Mouse (Mus musculus): ENCODE measurements around the gene Tas1r1. TPM values are rescaled to one million over a fixed set of nuclear protein-coding genes. Genes with fewer than 3 reads are reported as not detected.
A peak's percentile ranks its signal among the peaks of the same experiment; 100 is the strongest.

Tas1r1 gene
- polyA plus RNA-seq, 1 experiment = 0.27 TPM

DNA sequence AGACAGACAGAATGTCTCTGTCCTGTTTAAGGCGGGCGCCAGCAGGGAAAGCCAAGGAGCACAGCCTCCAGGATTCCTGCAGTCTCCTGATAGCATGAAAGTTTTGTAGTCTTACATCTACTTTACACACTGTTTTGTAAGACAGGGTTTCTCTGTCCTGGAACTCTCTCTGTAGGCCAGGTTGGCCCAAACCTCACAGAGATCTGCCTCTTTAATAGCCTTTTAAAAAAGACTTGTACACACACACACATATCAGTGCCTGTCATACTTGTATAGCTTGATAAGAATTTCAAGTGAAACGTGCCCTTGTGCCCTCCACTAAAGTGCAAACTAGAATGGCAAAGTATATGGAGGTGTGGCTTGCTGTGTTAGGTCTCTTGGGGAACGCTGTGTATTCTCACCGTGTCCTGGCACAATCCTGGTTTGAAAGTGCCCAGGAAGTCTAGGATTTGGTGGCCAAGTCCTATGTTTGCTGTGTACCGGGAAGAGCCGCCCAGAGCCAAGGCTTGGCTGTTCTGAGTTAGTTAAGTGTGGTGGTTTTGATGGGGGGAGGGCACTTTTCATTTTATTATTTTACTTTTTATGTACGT lies 27.1 kb downstream of the Tas1r1 start:
- Histone ChIP-seq H3K36me3 (ENCODE audit: control insufficient read depth, insufficient read depth) (peaks cover 53% of the 10 kb centered on the region), H3K4me3 (ENCODE audit: insufficient read depth, poor library complexity, severe bottlenecking) (peak overlapping the region; percentile 79)

DNA sequence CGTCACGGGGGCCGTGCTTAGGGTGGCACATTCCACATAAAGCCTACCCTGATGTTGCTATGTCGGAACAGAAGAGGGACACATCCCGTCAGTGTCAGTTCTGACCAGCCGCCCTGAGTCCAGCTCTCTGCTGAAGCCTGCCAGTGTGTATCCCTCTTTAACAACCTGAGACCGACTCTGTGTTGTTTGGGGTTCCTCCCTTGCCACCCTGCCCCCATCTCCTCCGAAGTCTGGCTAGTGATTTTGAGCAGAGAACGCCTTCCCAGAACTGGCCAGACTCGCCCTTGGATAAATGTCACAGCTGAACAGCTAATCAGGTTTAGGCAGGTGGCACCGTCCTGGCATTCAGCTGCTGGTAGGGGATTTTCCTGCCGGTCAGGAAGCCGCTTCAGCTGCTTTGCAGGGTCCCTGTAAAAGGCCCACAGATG lies 27.6 kb downstream of the Tas1r1 start:
- Histone ChIP-seq H3K36me3 (ENCODE audit: control insufficient read depth, insufficient read depth) (peaks cover 47% of the 10 kb centered on the region), H3K4me3 (ENCODE audit: insufficient read depth, poor library complexity, severe bottlenecking) (peak overlapping the region; percentile 79), H3K27me3 (ENCODE audit: control insufficient read depth, insufficient read depth, insufficient read length) (no peaks in the 10 kb centered on the region), H3K79me2 (ENCODE audit: control insufficient read depth, insufficient read depth) (peaks cover 70% of the 10 kb centered on the region), H3ac (ENCODE audit: control insufficient read depth, insufficient read length, low read depth) (peak overlapping the region; percentile 81), H3K79me3 (ENCODE audit: low read depth) (peaks cover 47% of the 10 kb centered on the region)
- TF ChIP-seq MYOD1 (IDR thresholded peaks at IDR 0.05; ENCODE audit: control insufficient read depth, insufficient read length, low read depth) (no peak), MYOG (IDR thresholded peaks at IDR 0.05; ENCODE audit: control insufficient read depth, extremely low read depth, insufficient read length) (no peak)

More for the DNA sequence above, 27.1 kb downstream of the Tas1r1 start:
- Histone ChIP-seq H3K79me2 (ENCODE audit: control insufficient read depth, insufficient read depth) (peaks cover 75% of the 10 kb centered on the region), H3K79me3 (ENCODE audit: low read depth) (peaks cover 47% of the 10 kb centered on the region), H3K27me3 (ENCODE audit: control insufficient read depth, insufficient read depth, insufficient read length) (no peaks in the 10 kb centered on the region), H3ac (ENCODE audit: control insufficient read depth, insufficient read length, low read depth) (peak overlapping the region; percentile 81)
- no peak for TF ChIP-seq FOSL1 (IDR thresholded peaks at IDR 0.05; ENCODE audit: insufficient read depth, low read length, poor library complexity, severe bottlenecking)
- TF ChIP-seq USF1 (IDR thresholded peaks at IDR 0.05; ENCODE audit: low read depth) = no peak
- no peak for TF ChIP-seq MYOG (IDR thresholded peaks at IDR 0.05; ENCODE audit: control insufficient read depth, extremely low read depth, insufficient read length)
- TF ChIP-seq CTCF (IDR thresholded peaks at IDR 0.05; ENCODE audit: control insufficient read depth, insufficient read depth, insufficient read length) = no peak
- TF ChIP-seq MAX (IDR thresholded peaks at IDR 0.05) = no peak
- no peak for TF ChIP-seq MYOD1 (IDR thresholded peaks at IDR 0.05; ENCODE audit: control insufficient read depth, insufficient read length, low read depth)
- TF ChIP-seq CEBPB (IDR thresholded peaks at IDR 0.05; ENCODE audit: low read depth) = no peak

DNA sequence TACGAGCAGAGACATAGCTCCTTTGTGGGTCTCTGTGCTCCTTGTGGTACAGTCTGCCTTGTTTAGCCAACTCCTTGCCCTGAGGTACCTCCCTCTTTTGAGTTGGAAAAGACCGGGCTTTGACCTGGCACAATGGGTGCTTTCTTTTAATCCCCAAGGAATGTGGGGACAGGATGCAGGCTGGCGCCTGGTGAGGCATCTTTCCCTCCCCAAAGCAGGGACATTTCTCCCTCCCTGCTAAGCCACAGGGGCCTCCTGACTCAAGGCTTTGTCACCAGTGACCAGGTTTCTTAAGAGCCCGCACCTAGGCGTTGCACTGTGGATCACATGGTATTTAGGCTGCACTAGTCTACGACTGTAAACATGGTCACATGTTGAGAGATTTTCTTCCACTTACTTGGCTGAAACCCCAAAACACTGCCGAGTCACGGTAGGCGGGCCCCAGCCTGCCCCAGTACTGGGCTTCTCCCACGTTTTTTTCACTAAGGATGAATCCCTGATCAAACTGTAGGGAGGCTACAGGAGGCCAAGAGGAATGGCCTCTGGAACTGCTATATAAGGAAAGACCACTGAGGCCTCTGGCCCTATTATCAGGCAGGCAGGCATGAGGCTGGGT lies 28.2 kb downstream of the Tas1r1 start:
- Histone ChIP-seq H3ac (ENCODE audit: control insufficient read depth, insufficient read length, low read depth) (peak overlapping the region; percentile 81), H3K27me3 (ENCODE audit: control insufficient read depth, insufficient read depth, insufficient read length) (no peaks in the 10 kb centered on the region), H3K4me3 (ENCODE audit: insufficient read depth, poor library complexity, severe bottlenecking) (peak overlapping the region; percentile 79), H3K36me3 (ENCODE audit: control insufficient read depth, insufficient read depth) (peaks cover 42% of the 10 kb centered on the region), H3K79me3 (ENCODE audit: low read depth) (peaks cover 47% of the 10 kb centered on the region), H3K79me2 (ENCODE audit: control insufficient read depth, insufficient read depth) (peaks cover 64% of the 10 kb centered on the region)
- TF ChIP-seq FOSL1 (IDR thresholded peaks at IDR 0.05; ENCODE audit: insufficient read depth, low read length, poor library complexity, severe bottlenecking) = peak; percentile 43
- peak; percentile 28 for TF ChIP-seq CEBPB (IDR thresholded peaks at IDR 0.05; ENCODE audit: low read depth)
- peak; percentile 92 for TF ChIP-seq USF1 (IDR thresholded peaks at IDR 0.05; ENCODE audit: low read depth)
- TF ChIP-seq MYOG (IDR thresholded peaks at IDR 0.05; ENCODE audit: control insufficient read depth, extremely low read depth, insufficient read length) = no peak
- TF ChIP-seq MYOD1 (IDR thresholded peaks at IDR 0.05; ENCODE audit: control insufficient read depth, insufficient read length, low read depth) = no peak
- TF ChIP-seq MAX (IDR thresholded peaks at IDR 0.05) = peak; percentile 79
- TF ChIP-seq CTCF (IDR thresholded peaks at IDR 0.05; ENCODE audit: control insufficient read depth, insufficient read depth, insufficient read length) = no peak

DNA sequence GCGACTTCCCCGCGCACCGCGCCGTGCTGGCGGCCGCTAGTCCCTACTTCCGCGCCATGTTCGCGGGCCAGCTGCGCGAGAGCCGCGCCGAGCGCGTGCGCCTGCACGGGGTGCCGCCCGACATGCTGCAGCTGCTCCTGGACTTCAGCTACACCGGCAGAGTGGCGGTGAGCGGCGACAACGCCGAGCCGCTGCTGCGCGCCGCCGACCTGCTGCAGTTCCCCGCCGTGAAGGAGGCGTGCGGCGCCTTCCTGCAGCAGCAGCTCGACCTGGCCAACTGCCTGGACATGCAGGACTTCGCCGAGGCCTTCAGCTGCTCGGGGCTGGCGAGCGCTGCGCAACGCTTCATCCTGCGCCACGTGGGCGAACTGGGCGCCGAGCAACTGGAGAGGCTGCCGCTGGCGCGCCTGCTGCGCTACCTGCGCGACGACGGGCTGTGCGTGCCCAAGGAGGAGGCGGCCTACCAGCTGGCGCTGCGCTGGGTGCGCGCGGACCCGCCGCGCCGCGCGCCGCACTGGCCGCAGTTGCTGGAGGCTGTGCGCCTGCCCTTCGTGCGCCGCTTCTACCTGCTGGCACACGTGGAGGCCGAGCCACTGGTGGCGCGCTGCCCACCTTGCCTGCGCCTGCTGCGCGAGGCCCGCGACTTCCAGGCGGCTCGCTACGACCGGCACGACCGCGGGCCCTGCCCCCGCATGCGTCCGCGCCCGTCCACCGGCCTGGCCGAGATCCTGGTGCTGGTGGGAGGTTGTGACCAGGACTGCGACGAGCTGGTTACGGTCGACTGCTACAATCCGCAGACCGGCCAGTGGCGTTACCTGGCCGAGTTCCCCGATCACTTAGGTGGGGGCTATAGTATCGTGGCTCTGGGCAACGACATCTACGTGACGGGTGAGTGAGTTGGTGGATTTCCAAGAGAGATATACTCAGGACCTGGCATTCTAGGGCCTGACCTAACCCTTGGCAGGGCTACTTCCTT lies 29.0 kb downstream of the Tas1r1 start:
- H3K4me3 ChIP-seq (ENCODE audit: insufficient read depth, poor library complexity, severe bottlenecking) = peak overlapping the region; percentile 79
- peaks cover 34% of the 10 kb centered on the region for H3K36me3 ChIP-seq (ENCODE audit: control insufficient read depth, insufficient read depth)
- H3K27me3 ChIP-seq (ENCODE audit: control insufficient read depth, insufficient read depth, insufficient read length) = no peaks in the 10 kb centered on the region
- H3K79me3 ChIP-seq (ENCODE audit: low read depth) = peaks cover 47% of the 10 kb centered on the region
- TF ChIP-seq CEBPB (IDR thresholded peaks at IDR 0.05; ENCODE audit: low read depth) = no peak
- no peak for TF ChIP-seq MYOG (IDR thresholded peaks at IDR 0.05; ENCODE audit: control insufficient read depth, extremely low read depth, insufficient read length)
- no peak for TF ChIP-seq FOSL1 (IDR thresholded peaks at IDR 0.05; ENCODE audit: insufficient read depth, low read length, poor library complexity, severe bottlenecking)
- TF ChIP-seq MYOD1 (IDR thresholded peaks at IDR 0.05; ENCODE audit: control insufficient read depth, insufficient read length, low read depth) = peak; percentile 41
- TF ChIP-seq CTCF (IDR thresholded peaks at IDR 0.05; ENCODE audit: control insufficient read depth, insufficient read depth, insufficient read length) = no peak
- no peak for TF ChIP-seq USF1 (IDR thresholded peaks at IDR 0.05; ENCODE audit: low read depth)
- peak; percentile 47 for TF ChIP-seq MAX (IDR thresholded peaks at IDR 0.05)
- H3ac ChIP-seq (ENCODE audit: control insufficient read depth, insufficient read length, low read depth) = peak overlapping the region; percentile 78
- H3K79me2 ChIP-seq (ENCODE audit: control insufficient read depth, insufficient read depth) = peaks cover 56% of the 10 kb centered on the region

DNA sequence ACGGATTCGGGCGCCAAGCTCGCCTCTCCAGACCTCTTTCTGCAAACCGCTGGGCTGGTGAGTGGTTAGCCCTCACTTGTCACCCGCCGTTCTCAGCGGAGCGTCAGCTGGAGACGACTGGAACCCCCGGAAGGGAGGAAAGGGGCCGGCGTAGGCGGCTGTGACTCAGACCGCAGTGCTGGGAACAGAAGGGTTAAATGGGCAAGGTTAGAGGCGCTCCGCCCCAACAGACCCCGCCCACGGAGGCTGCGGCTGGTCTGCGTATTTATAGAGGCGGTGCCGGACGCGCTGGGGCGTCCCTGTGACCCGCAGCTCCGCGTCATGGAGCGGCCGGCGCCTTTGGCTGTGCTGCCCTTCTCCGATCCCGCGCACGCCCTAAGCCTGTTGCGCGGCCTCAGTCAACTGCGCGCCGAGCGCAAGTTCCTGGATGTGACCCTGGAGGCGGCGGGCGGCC lies 29.7 kb downstream of the Tas1r1 start, which contains the start of gene Klhl21:
Gene Klhl21, plus strand, starts transcription at position 182 of the 454 bp plus-strand sequence.
- peak within 1 kb of the TSS; percentile 78 for H3ac ChIP-seq (ENCODE audit: control insufficient read depth, insufficient read length, low read depth)
- peaks cover 49% of the 10 kb centered on the region for H3K79me2 ChIP-seq (ENCODE audit: control insufficient read depth, insufficient read depth)
- H3K27me3 ChIP-seq (ENCODE audit: control insufficient read depth, insufficient read depth, insufficient read length) = no peaks in the 10 kb centered on the region
- peaks cover 40% of the 10 kb centered on the region for H3K79me3 ChIP-seq (ENCODE audit: low read depth)
- H3K4me3 ChIP-seq (ENCODE audit: insufficient read depth, poor library complexity, severe bottlenecking) = peak within 1 kb of the TSS; percentile 79
- TF ChIP-seq MYOG (IDR thresholded peaks at IDR 0.05; ENCODE audit: control insufficient read depth, extremely low read depth, insufficient read length) (no peak), MYOD1 (IDR thresholded peaks at IDR 0.05; ENCODE audit: control insufficient read depth, insufficient read length, low read depth) (peak; percentile 34), CTCF (IDR thresholded peaks at IDR 0.05; ENCODE audit: control insufficient read depth, insufficient read depth, insufficient read length) (no peak)
- peaks cover 27% of the 10 kb centered on the region for H3K36me3 ChIP-seq (ENCODE audit: control insufficient read depth, insufficient read depth)
